Mouse (Mus musculus) intestine, embryonic 14.5 days (tissue): Measurements from ENCODE around the gene Tm2d1. TPM values are rescaled to one million over a fixed set of nuclear protein-coding genes. Genes with fewer than 3 reads are reported as not detected.

Experiments used
- ATAC-seq: fragments of 200-750 bp; cut with Nextera tagmentation; replicated peaks from 2 replicates; pipeline ENCODE4 v1.8.0; 2017; ENCODE audit warnings: low read depth, moderate number of reproducible peaks, moderate TSS enrichment, moderate library complexity; ENCODE audit not compliant: low FRiP score, low TSS enrichment
- DNase-seq: peaks from one replicate; pipeline ENCODE4 v3.0.0-alpha.2; 2018; ENCODE audit warnings: low spot score
- H3K27ac ChIP-seq: fragments of 300-500 bp; sonication (generic); 2 replicates; pipeline ENCODE4 v1.5.1; 2014; ENCODE audit warnings: low read depth, mild to moderate bottlenecking, control low read depth
- H3K27me3 ChIP-seq: fragments of 300-500 bp; sonication (generic); replicated peaks from 2 replicates; pipeline ENCODE4 v1.6.1; 2014; ENCODE audit warnings: low read length, control low read depth; ENCODE audit not compliant: control insufficient read depth, insufficient read depth
- H3K36me3 ChIP-seq: fragments of 300-500 bp; sonication (generic); 2 replicates; pipeline ENCODE4 v1.6.1; 2014; ENCODE audit warnings: low read length, control low read depth; ENCODE audit not compliant: control insufficient read depth, insufficient read depth
- H3K4me1 ChIP-seq: fragments of 300-500 bp; sonication (generic); replicated peaks from 2 replicates; pipeline ENCODE4 v1.6.1; 2014; ENCODE audit warnings: low read length, control low read depth, mixed read lengths; ENCODE audit not compliant: control insufficient read depth, insufficient read depth
- H3K4me2 ChIP-seq: fragments of 300-500 bp; sonication (generic); 2 replicates; pipeline ENCODE4 v1.6.1; 2014; ENCODE audit warnings: low read length
- H3K4me3 ChIP-seq: fragments of 300-500 bp; sonication (generic); 2 replicates; pipeline ENCODE4 v1.5.1; 2014; ENCODE audit warnings: low read depth, low read length, control low read depth, mixed read lengths
- H3K9ac ChIP-seq: fragments of 300-500 bp; sonication (generic); 2 replicates; pipeline ENCODE4 v1.6.1; 2014; ENCODE audit warnings: mild to moderate bottlenecking, low read length
- H3K9me3 ChIP-seq: fragments of 300-500 bp; sonication (generic); 2 replicates; pipeline ENCODE4 v1.6.1; 2016; ENCODE audit warnings: low read length, control low read depth; ENCODE audit not compliant: control insufficient read depth
- WGBS: fragments of 180-500 bp; shearing (Covaris S2); extraction: QIAGEN DNeasy Blood & Tissue Kit; methylation state at CpG from one replicate; pipeline ENCODE4 v1.1.7; 2014; 5-methylcytosine and 5-hydroxymethylcytosine counted together
- polyA plus RNA-seq: library from polyadenylated mRNA; unstranded; fragments of >200 nt; fragmentation: Nextera tagmentation; extraction: Ambion mirVana; gene quantifications from 2 replicates; pipeline ENCODE4 v1.2.1, GENCODE M21; 2014

Tm2d1 gene
- polyA plus RNA-seq, 1 experiment from 2014 or later: 77.9 TPM

DNA sequence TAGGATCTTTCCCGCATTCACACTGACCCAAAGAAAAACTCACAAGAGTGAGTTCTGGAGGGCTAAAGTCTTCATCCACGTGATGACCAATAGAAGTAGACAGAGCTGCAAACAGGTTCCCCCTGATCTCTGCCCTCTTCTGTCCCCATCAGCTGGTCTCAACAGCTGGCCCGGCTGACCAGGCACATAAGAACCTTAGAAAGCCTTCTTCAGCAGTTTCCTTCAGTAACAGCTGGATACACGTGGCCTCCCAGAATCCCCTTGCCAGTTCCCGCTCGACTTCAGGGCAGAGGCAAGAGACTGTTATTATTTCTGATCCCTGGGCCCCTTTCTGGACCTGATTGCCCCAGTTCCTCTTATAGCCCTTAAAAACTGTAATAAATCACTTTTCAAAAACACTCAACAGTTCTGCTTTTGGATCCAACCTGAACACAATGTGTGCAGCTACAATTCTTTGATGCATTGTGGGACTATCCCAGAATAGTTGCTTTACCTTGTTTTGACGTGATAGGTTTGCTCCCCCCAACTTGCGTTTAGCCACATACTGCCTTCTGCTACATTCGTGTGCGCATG lies 43.0 kb downstream of the Tm2d1 start:
- Histone ChIP-seq H3K9ac (no peak overlapping the region), H3K4me1 (0 out of 2 replicates have a peak, but pooled peaks cover 2% of the 10 kb centered on the region), H3K27ac (no peak overlapping the region), H3K27me3 (no peaks in the 10 kb centered on the region), H3K4me2 (no peak overlapping the region), H3K36me3 (no peaks in the 10 kb centered on the region), H3K9me3 (peaks cover 3% of the 10 kb centered on the region; the same call in 1 of the 2 replicates), H3K4me3 (no peak overlapping the region)
- 59% methylated on average over 10 of the region's 10 CpGs for WGBS
- DNase-seq: no peak
- ATAC-seq: no peak

DNA sequence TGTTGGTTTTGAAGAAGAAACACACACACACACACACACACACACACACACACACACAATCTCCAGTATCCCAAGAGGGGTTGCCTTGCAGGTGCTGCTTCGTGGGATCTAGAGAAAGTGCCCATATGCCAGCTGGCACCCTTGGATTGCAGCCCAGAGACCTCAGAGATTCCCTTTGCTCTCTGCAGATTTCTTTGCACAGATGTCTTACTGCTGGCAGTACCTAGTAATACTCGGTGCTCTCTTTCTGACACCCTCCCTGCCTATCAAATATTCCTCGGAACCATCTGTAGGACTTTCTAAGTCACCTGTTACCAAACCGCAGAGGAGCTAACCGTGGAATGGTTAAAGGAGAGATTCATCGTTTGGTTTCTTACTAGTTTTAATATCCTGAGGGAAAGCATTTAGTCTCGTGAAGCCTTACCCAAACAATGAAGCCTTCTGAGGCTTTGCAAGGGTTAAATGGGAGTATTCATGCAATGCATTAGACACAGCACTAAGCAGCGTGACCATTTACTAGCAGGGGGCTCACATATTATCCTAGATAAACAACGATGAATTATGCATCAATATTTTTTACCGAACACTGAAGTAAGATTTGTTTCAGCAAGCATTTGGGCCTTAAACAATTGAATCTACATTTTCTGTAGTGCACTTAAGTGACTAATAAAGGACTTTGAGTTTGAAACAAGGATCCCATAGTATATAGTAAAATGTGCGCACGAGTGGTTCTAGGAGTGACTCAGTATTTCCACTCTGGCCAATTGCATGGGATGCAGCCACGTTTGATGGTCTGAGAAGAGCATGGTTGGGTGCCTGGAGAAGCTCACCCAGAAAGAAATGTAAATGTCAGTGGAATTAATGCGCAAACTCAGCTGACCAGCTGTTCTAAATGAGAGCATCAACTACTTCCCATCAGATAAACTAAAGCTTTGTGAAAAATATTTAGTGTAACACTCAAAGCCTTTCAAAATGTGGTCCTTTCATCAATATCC lies 44.2 kb downstream of the Tm2d1 start:
- Histone ChIP-seq H3K4me1 (0 out of 2 replicates have a peak, but pooled peaks cover 2% of the 10 kb centered on the region), H3K27ac (no peak overlapping the region), H3K27me3 (no peaks in the 10 kb centered on the region), H3K36me3 (no peaks in the 10 kb centered on the region), H3K9ac (no peak overlapping the region), H3K4me2 (no peak overlapping the region), H3K9me3 (peaks cover 3% of the 10 kb centered on the region; the same call in 1 of the 2 replicates), H3K4me3 (no peak overlapping the region)
- ATAC-seq (no peak), DNase-seq (no peak)
- 61% methylated on average over 14 of the region's 14 CpGs for WGBS

DNA sequence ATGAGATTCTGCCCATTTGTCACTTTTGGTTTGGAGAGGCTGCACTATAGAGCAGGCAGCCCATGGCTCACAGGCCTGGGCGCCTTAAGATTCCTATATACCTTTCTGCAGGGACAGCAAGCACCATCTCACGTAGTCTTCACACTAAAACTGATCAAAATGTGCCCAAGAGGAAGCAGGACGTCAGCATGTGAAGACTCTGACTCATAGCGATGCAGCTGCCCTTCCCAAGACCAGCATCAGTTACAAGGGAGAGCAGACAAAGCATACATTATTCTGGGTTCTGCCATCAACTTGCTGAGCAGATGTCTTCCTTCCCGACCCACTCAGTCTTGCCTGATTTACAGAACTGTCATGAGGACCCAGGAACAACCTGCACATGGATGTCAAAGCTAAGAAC lies 45.9 kb downstream of the Tm2d1 start:
- ATAC-seq (no peak), DNase-seq (no peak)
- H3K27ac ChIP-seq: no peak overlapping the region
- no peaks in the 10 kb centered on the region for H3K36me3 ChIP-seq
- H3K9ac ChIP-seq: no peak overlapping the region
- H3K9me3 ChIP-seq: no peaks in the 10 kb centered on the region
- no peak overlapping the region for H3K4me2 ChIP-seq
- 0 out of 2 replicates have a peak, but pooled peaks cover 2% of the 10 kb centered on the region for H3K4me1 ChIP-seq
- 73% methylated on average over 5 of the region's 5 CpGs for WGBS
- H3K4me3 ChIP-seq: no peak overlapping the region
- no peaks in the 10 kb centered on the region for H3K27me3 ChIP-seq

- no peak overlapping the region for H3K4me2 ChIP-seq
- no peaks in the 10 kb centered on the region for H3K36me3 ChIP-seq
- ATAC-seq (no peak), DNase-seq (no peak)
- no peak overlapping the region for H3K4me3 ChIP-seq
- 70% methylated on average over 8 of the region's 8 CpGs for WGBS
- no peaks in the 10 kb centered on the region for H3K9me3 ChIP-seq
- H3K4me1 ChIP-seq: 0 out of 2 replicates have a peak, but pooled peaks cover 2% of the 10 kb centered on the region
- H3K27me3 ChIP-seq: no peaks in the 10 kb centered on the region
- no peak overlapping the region for H3K27ac ChIP-seq
- no peak overlapping the region for H3K9ac ChIP-seq
Measured at GRCm38 (mm10) chr4:98335726-98336125, 47.4 kb downstream of the Tm2d1 start.

DNA sequence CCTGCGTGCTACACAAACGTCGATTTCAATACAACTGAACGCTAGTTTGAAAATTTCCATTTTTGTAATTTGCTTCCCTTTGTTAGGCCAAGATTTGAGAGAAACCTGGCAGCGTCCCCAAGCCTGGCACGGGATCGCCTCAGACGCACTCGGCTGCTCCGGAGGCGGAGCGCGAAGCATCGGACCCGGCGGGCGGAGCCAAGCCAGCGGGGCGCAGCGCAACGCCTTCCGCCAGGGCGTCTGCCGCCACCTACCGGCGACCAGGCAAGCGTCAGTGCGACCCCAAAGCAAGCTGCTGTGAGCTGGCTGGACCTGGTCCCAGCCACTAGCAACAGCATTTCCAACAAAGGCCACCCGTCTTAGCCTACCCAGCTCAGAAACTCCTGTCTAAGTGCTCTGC lies 60.9 kb downstream of the Tm2d1 start:
- no peaks in the 10 kb centered on the region for H3K36me3 ChIP-seq
- ATAC-seq (peak; percentile 93), DNase-seq (peak; percentile 91)
- peaks cover 5% of the 10 kb centered on the region; the same call in 1 of the 2 replicates for H3K9me3 ChIP-seq
- H3K9ac ChIP-seq: peak overlapping the region; percentile 59
- peaks cover 8% of the 10 kb centered on the region; the same call in 1 of the 2 replicates for H3K4me1 ChIP-seq
- no peaks in the 10 kb centered on the region for H3K27me3 ChIP-seq
- H3K4me2 ChIP-seq: peak overlapping the region; percentile 92
- H3K4me3 ChIP-seq: peak overlapping the region; percentile 42
- under 1% methylated on average over 29 of the region's 29 CpGs for WGBS
- H3K27ac ChIP-seq: peak overlapping the region; percentile 65; the same call in 1 of the 2 replicates

- Histone ChIP-seq H3K27ac (peak overlapping the region; percentile 65; the same call in 1 of the 2 replicates), H3K9me3 (peaks cover 5% of the 10 kb centered on the region; the same call in 1 of the 2 replicates), H3K4me3 (peak overlapping the region; percentile 42), H3K27me3 (no peaks in the 10 kb centered on the region), H3K4me2 (peak overlapping the region; percentile 92), H3K9ac (peak overlapping the region; percentile 59), H3K36me3 (no peaks in the 10 kb centered on the region), H3K4me1 (peaks cover 8% of the 10 kb centered on the region; the same call in 1 of the 2 replicates)
- DNase-seq: peak; percentile 76
- ATAC-seq: peak; percentile 53
- WGBS: 5% methylated on average over 18 of the region's 18 CpGs
Measured at GRCm38 (mm10) chr4:98321371-98322111, 61.6 kb downstream of the Tm2d1 start.

- Histone ChIP-seq H3K9ac (no peak overlapping the region), H3K36me3 (no peaks in the 10 kb centered on the region), H3K4me2 (no peak overlapping the region), H3K9me3 (no peaks in the 10 kb centered on the region), H3K27ac (no peak overlapping the region), H3K27me3 (no peaks in the 10 kb centered on the region), H3K4me3 (no peak overlapping the region), H3K4me1 (peaks cover 8% of the 10 kb centered on the region; the same call in 1 of the 2 replicates)
- 50% methylated on average over 3 of the region's 3 CpGs for WGBS
- DNase-seq: no peak
- no peak for ATAC-seq
Measured at GRCm38 (mm10) chr4:98318769-98319168, 64.3 kb downstream of the Tm2d1 start.

DNA sequence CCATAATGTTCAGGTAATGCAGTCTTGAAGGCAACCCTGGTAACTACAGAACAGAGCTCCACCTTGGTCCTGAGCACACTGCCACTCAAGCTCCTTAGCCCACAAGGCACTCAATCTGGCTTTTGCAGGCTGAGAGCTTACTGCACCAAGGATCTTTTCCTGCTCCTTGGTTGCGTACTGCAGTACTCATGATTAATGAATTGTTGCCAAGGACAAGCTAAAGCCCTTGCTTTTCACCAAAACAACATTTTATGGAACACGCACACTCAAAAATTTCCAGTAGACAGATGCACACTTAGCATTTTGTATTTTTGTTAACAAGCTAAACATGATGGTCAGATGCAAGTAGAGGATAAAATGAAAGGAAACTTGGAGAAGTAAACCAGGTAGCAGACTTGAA lies 66.0 kb downstream of the Tm2d1 start:
- Histone ChIP-seq H3K9me3 (no peaks in the 10 kb centered on the region), H3K27ac (no peak overlapping the region), H3K4me3 (no peak overlapping the region), H3K4me1 (peaks cover 8% of the 10 kb centered on the region; the same call in 1 of the 2 replicates), H3K36me3 (no peaks in the 10 kb centered on the region), H3K27me3 (no peaks in the 10 kb centered on the region), H3K9ac (no peak overlapping the region), H3K4me2 (no peak overlapping the region)
- no peak for ATAC-seq
- DNase-seq: no peak
- WGBS: 83% methylated on average over 2 of the region's 2 CpGs
